Mouse (Mus musculus) stomach, embryonic 14.5 days (tissue): ENCODE results near the gene Fam69b. TPM values are rescaled to one million over a fixed set of nuclear protein-coding genes. Genes with fewer than 3 reads are reported as not detected.

ENCODE experiments used
- ATAC-seq: fragments of 200-750 bp; cut with Nextera tagmentation; 2 replicates; pipeline ENCODE4 v1.8.0; 2017; ENCODE audit warnings: low read depth, moderate TSS enrichment; ENCODE audit not compliant: insufficient number of reproducible peaks, insufficient read depth, low FRiP score
- H3K27ac ChIP-seq: fragments of 300-500 bp; sonication (generic); 2 replicates; pipeline ENCODE4 v1.5.1; 2014; ENCODE audit warnings: mild to moderate bottlenecking, low read length, moderate library complexity, mixed read lengths
- H3K27me3 ChIP-seq: fragments of 300-500 bp; sonication (generic); 2 replicates; pipeline ENCODE4 v1.6.1; 2014; ENCODE audit warnings: low read length, control low read depth, mixed read lengths; ENCODE audit not compliant: control insufficient read depth, insufficient read depth
- H3K36me3 ChIP-seq: fragments of 300-500 bp; sonication (generic); 2 replicates; pipeline ENCODE4 v1.6.1; 2014; ENCODE audit warnings: mild to moderate bottlenecking, control low read depth, low read length, moderate library complexity, mixed read lengths; ENCODE audit not compliant: control insufficient read depth, insufficient read depth
- H3K4me1 ChIP-seq: fragments of 300-500 bp; sonication (generic); 2 replicates; pipeline ENCODE4 v1.6.1; 2014; ENCODE audit warnings: low read length, control low read depth, mixed read lengths; ENCODE audit not compliant: control insufficient read depth, insufficient read depth
- H3K4me2 ChIP-seq: fragments of 300-500 bp; sonication (generic); replicated peaks from 2 replicates; pipeline ENCODE4 v1.6.1; 2014; ENCODE audit warnings: low read depth, low read length, control low read depth
- H3K4me3 ChIP-seq: fragments of 300-500 bp; sonication (generic); 2 replicates; pipeline ENCODE4 v1.5.1; 2014; ENCODE audit warnings: low read depth, low read length, control low read depth
- H3K9ac ChIP-seq: fragments of 300-500 bp; sonication (generic); replicated peaks from 2 replicates; pipeline ENCODE4 v1.6.1; 2014; ENCODE audit warnings: low read depth, mild to moderate bottlenecking, control low read depth, low read length, moderate library complexity, mixed read lengths
- H3K9me3 ChIP-seq: fragments of 300-500 bp; sonication (generic); 2 replicates; pipeline ENCODE4 v1.6.1; 2016; ENCODE audit warnings: low read depth, low read length, control low read depth; ENCODE audit not compliant: control insufficient read depth
- WGBS: fragments of 180-500 bp; shearing (Covaris S2); extraction: QIAGEN DNeasy Blood & Tissue Kit; methylation state at CpG from one replicate; pipeline ENCODE4 v1.1.7; 2014; 5-methylcytosine and 5-hydroxymethylcytosine counted together
- polyA plus RNA-seq: library from polyadenylated mRNA; unstranded; fragments of >200 nt; fragmentation: Nextera tagmentation; extraction: Ambion mirVana; gene quantifications from 2 replicates; pipeline ENCODE4 v1.2.1, GENCODE M21; 2014

The Fam69b gene
- polyA plus RNA-seq, 1 experiment from 2014 or later: 37.7 TPM

DNA sequence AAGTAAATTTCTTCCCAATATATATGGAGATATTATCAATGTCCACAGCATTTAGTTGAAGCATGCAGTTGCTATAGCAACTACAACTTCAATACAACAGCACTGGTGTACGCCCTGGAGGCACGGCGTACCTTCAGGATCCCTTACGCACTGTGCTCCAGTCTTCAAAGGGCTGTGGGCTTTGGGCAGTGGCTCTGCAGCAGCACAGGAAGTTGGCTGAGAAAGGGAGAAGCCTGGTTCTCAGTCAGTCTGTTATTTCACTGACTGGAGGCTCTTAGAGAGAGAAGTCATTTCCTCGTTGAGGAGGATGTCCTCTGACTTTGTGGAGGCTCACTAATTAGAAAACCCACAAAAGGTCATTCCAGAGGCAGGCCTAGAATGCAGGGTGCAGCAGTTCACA, 5.3 kb upstream of the Fam69b start:
- no peaks in the 10 kb centered on the region for H3K36me3 ChIP-seq
- no peaks in the 10 kb centered on the region for H3K27me3 ChIP-seq
- H3K9me3 ChIP-seq: no peaks in the 10 kb centered on the region
- no peak overlapping the region for H3K9ac ChIP-seq
- no peaks in the 10 kb centered on the region for H3K4me1 ChIP-seq
- H3K4me2 ChIP-seq: no peak overlapping the region
- ATAC-seq: 0 out of 2 replicates have a peak, but pooled peaks have one; percentile 35
- no peak overlapping the region for H3K4me3 ChIP-seq
- WGBS: 59% methylated on average over 5 of the region's 5 CpGs
- no peak overlapping the region for H3K27ac ChIP-seq

- no peak for ATAC-seq
- Histone ChIP-seq H3K4me2 (no peak overlapping the region), H3K9ac (no peak overlapping the region), H3K36me3 (no peaks in the 10 kb centered on the region), H3K9me3 (no peaks in the 10 kb centered on the region), H3K27ac (no peak overlapping the region), H3K27me3 (no peaks in the 10 kb centered on the region), H3K4me1 (peaks cover 10% of the 10 kb centered on the region), H3K4me3 (no peak overlapping the region)
- 75% methylated on average over 3 of the region's 3 CpGs for WGBS
Observed at GRCm38 (mm10) chr2:26625419-26625818, 2.8 kb upstream of the Fam69b start.

DNA sequence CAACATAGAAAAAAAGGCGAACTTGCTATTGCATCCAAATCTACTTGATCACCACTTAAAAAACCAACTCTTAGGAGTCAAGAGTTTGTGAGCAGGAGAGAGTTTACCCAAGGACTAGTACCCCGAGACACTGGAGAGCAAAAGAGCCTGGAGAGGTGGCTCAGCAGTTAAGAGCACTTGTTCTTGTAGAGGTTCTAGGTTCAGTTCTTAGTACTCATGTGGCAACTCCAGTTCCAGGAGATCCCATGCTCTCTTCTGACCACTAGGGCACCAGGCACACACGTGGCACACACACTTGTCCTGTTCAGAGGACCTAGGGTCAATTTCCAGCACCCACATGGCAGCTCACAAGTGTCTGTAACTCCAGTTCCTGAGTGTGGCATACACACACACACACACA, 2.2 kb upstream of the Fam69b start:
- Histone ChIP-seq H3K9ac (no peak overlapping the region), H3K9me3 (no peaks in the 10 kb centered on the region), H3K36me3 (no peaks in the 10 kb centered on the region), H3K4me1 (peaks cover 10% of the 10 kb centered on the region), H3K27ac (no peak overlapping the region), H3K4me3 (no peak overlapping the region), H3K27me3 (no peaks in the 10 kb centered on the region), H3K4me2 (no peak overlapping the region)
- 69% methylated on average over 3 of the region's 3 CpGs for WGBS
- ATAC-seq: no peak

DNA sequence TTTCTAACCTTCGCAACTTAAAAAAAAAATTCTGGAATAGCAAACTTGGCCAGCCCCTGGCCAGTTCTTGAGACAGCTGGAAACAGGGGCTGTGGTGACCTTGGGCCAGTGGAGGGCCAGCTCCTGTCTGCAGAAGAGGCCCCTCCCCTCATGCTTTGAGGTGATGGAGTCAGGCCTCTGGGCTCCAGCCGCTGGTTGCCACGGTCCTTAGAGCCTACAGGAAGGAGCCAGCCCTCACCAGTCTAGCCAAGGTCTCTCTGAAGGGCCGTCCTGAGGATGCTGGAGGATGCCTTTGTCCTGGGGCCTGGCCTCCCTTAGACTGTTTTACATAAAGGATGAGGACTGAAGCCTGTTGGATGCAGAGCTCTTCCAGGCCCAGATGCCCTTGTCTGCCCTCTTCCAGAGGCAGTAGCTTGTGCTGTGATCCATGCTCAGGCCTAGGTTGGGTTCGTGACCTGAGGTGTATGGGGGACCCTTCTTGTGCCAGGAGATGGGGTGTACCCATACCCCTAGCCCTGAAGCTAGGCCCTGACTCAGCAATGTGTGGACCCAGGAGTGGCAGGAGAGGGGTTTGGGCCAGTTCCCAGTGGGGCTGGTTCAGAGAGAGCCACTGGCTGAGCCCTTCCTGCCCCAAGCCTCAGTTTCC, 658 bp downstream of the Fam69b start:
- peaks cover 10% of the 10 kb centered on the region for H3K4me1 ChIP-seq
- WGBS: 22% methylated on average over 5 of the region's 5 CpGs
- ATAC-seq: peak; percentile 20; the same call in 1 of the 2 replicates
- peak overlapping the region; percentile 72 for H3K9ac ChIP-seq
- peak overlapping the region; percentile 77 for H3K4me2 ChIP-seq
- no peaks in the 10 kb centered on the region for H3K36me3 ChIP-seq
- H3K9me3 ChIP-seq: no peaks in the 10 kb centered on the region
- H3K27me3 ChIP-seq: no peaks in the 10 kb centered on the region
- H3K4me3 ChIP-seq: peak overlapping the region; percentile 48
- H3K27ac ChIP-seq: peak overlapping the region; percentile 24; the same call in 1 of the 2 replicates

DNA sequence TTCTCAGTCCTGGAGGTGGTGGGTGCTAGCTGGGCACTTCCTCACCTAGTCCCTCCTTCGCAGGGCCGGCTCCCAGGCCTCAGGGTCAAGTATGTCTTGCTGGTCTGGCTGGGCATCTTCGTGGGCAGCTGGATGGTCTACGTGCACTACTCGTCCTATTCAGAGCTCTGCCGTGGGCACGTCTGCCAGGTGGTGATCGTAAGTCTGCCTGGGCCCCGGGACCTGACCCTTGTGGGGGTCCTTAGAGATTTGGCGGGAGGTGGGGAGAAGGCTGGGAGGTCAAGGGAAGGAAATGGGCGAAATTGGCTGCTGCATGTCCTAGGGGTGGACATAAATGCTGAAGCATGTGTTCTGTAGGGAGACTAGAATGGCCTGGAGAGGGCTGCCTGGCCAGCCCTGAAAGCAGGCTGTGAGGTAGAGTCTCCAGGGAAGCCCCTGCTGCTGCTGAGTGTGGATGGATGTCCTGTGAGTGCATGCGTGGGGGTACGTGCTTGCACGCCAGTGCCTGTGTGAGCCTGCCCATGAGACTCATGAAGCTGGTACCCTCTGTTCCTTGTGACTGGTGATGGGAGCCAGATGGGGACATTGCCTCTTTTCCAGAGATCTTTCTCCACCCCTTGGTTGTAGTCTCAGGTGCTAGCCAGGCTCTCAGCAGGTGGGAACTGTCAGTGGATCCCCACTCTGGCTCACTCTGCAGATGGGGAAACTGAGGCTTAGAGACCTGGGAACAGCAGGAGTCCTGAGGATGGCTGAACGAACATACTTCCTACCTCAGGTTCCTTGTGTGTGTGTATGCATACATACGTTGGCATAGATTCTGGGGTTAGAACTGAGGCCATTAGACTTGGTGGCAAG, 4.5 kb downstream of the Fam69b start:
- Histone ChIP-seq H3K9me3 (no peaks in the 10 kb centered on the region), H3K27ac (no peak overlapping the region), H3K36me3 (peaks cover 28% of the 10 kb centered on the region), H3K4me3 (no peak overlapping the region), H3K4me1 (peaks cover 12% of the 10 kb centered on the region), H3K4me2 (no peak overlapping the region), H3K9ac (no peak overlapping the region), H3K27me3 (no peaks in the 10 kb centered on the region)
- 81% methylated on average over 16 of the region's 16 CpGs for WGBS
- ATAC-seq: no peak

DNA sequence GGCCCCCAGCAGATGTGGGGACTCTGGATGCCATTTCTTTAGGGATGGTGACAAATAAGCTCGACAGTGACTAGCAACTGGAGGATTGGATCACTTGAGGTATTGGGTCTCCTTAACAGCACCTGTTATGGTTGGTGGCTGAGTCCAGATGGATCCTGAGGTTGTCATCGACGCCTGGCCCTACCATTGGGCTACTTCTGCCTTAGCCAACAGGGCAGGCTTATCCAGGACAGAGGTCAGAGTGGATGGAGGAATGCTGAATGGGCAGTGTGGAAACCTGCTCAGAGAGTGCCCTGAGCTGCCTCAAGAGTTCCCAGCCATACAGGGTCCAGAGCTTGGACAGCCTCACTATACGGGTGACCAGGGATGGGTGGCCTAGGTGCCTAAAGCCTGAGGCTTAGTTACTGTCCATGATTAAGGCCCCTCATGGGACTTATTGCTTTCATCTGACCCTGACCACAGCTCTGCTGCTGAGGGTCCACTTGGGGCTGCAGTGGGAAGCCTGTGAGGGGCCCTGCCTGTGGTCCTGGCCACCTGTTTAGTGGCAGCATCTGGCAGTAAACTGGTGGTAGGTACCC, 5.8 kb downstream of the Fam69b start:
- H3K4me2 ChIP-seq: no peak overlapping the region
- no peak overlapping the region for H3K4me3 ChIP-seq
- no peak for ATAC-seq
- H3K27ac ChIP-seq: no peak overlapping the region
- peaks cover 21% of the 10 kb centered on the region for H3K4me1 ChIP-seq
- no peaks in the 10 kb centered on the region for H3K9me3 ChIP-seq
- H3K9ac ChIP-seq: no peak overlapping the region
- peaks cover 34% of the 10 kb centered on the region for H3K36me3 ChIP-seq
- H3K27me3 ChIP-seq: no peaks in the 10 kb centered on the region
- 66% methylated on average over 4 of the region's 4 CpGs for WGBS

DNA sequence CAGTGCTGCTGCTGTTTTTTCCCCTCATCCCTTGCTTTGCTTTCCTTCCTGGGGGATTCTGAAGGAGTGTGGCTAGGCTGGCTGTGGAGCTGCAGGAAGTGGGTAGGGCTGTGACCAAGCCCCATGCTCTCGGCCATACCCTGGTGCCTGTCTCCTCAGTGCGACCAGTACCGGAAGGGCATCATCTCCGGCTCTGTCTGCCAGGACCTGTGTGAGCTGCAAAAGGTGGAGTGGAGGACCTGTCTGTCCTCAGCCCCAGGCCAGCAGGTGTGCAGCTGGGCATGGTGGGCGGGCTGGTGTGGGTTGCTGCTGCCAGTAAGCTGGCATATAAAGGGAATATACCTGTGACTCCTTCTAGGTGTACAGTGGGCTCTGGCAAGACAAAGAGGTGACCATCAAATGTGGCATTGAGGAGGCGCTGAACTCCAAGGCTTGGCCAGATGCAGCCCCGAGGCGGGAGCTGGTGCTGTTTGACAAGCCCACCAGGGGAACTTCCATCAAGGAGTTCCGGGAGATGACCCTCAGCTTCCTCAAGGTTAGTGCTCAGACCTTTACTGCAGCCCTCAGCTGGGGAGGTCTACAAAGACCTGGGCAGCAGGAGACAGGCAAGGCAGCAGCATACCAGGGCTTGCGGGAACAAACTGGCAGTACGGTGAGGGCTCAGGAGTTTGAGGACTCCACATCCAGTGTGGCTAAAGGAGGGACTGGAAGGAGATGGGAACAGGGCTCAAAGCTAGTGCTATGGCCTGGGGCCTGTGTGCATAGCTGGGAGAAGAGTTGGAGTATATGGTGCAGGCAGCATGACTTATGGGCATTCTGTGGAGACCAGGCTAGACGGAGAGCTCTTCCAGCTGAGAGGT, 6.6 kb downstream of the Fam69b start:
- WGBS: 59% methylated on average over 12 of the region's 12 CpGs
- no peak for ATAC-seq
- no peaks in the 10 kb centered on the region for H3K27me3 ChIP-seq
- no peak overlapping the region for H3K4me2 ChIP-seq
- peaks cover 16% of the 10 kb centered on the region for H3K4me1 ChIP-seq
- H3K4me3 ChIP-seq: no peak overlapping the region
- peaks cover 34% of the 10 kb centered on the region for H3K36me3 ChIP-seq
- no peak overlapping the region for H3K27ac ChIP-seq
- no peaks in the 10 kb centered on the region for H3K9me3 ChIP-seq
- no peak overlapping the region for H3K9ac ChIP-seq
